13 mouse cellular contexts compared by ENCODE assay signal in genomic region chr4:123298980-123299670, GRCm38 (mm10). TPM values are rescaled to one million over a fixed set of nuclear protein-coding genes. Genes with fewer than 3 reads are reported as not detected.
DNase-seq lines count a peak whose midpoint lies in the region.
"Had no signal": no experiment of that assay in that cellular context is flagged by ENCODE, and none has a peak within 500 bp of the region (broad histone marks: within the 10 kb centered on the region; RNA-seq: fewer than 3 reads in every experiment).

No protein-coding gene starts in this region.

- H3K9me3 ChIP-seq in limb, embryonic 10.5 days (replicated peaks) = no peaks in the 10 kb centered on the region
- H3K9me3 ChIP-seq: lung, embryonic 15.5 days; midbrain, embryonic 15.5 days had no signal

- no peaks in the 10 kb centered on the region for H3K27me3 ChIP-seq in limb, embryonic 10.5 days (ENCODE audit: low read depth, poor library complexity, severe bottlenecking)
- H3K27me3 ChIP-seq: lung, embryonic 15.5 days; midbrain, embryonic 15.5 days had no signal

- H3K27ac ChIP-seq in limb, embryonic 10.5 days = no peak overlapping the region
- H3K27ac ChIP-seq: lung, embryonic 15.5 days; midbrain, embryonic 15.5 days had no signal

- H3K4me3 ChIP-seq in limb, embryonic 10.5 days = no peak overlapping the region
- H3K4me3 ChIP-seq: lung, embryonic 15.5 days; midbrain, embryonic 15.5 days had no signal

- H3K4me1 ChIP-seq in limb, embryonic 10.5 days = no peaks in the 10 kb centered on the region
- H3K4me1 ChIP-seq: lung, embryonic 15.5 days; midbrain, embryonic 15.5 days had no signal

- WGBS in limb, embryonic 10.5 days = 98% methylated on average over 11 of the region's 11 CpGs

- peaks cover 99% of the 10 kb centered on the region for H3K36me3 ChIP-seq in limb, embryonic 10.5 days

- DNase-seq in adrenal gland, adult 2 months = peak; percentile 63
- no peak for DNase-seq in adrenal gland, adult 18-20 months (ENCODE audit: low spot score in 2 of 2)
- peak; percentile 72 to 77 for DNase-seq in kidney, adult 8-10 months
- no peak for DNase-seq in kidney, postnatal 4 days
- DNase-seq in cerebellum, adult 9-10 months = peak; percentile 64
- DNase-seq in kidney, adult 9 months = peak; percentile 73
- DNase-seq in limb, embryonic 10.5 days (ENCODE audit: low spot score) = no peak
- no peak for DNase-seq in left cerebral cortex, adult 8-10 months (ENCODE audit: low spot score in 2 of 2)

RNA-seq across cellular contexts. Expression of gene Oxct2a, which starts 24.3 kb away (rescaled TPM):
- total RNA-seq in adrenal gland, adult 2 months (2021) = not detected
- not detected in 2 replicates for polyA plus RNA-seq in adrenal gland, adult 2 months (2012; rRNA removed)
- not detected for total RNA-seq in adrenal gland, adult 18-20 months (2021)
- not detected in 2 replicates for polyA plus RNA-seq in limb, embryonic 10.5 days (2016; fragmentation: Nextera tagmentation; extraction: Ambion mirVana)
- total RNA-seq in left cerebral cortex, adult 8-10 months (2022) = under 1 TPM in 2 of 4 experiments, not detected in 2; 0.20 to 0.26 TPM
- total RNA-seq: left cerebral cortex, postnatal 10 days; MEL had no signal
- polyA plus RNA-seq: intestine, embryonic 14.5 days; lung, embryonic 15.5 days had no signal

RNA-seq across cellular contexts. Expression of gene Pabpc4, which starts 37.0 kb away (rescaled TPM):
- 100 to 1,000 TPM in 1 of 2 experiments, 10 to 100 TPM in 1; 98.9 to 110 TPM for total RNA-seq in adrenal gland, adult 2 months (2021)
- polyA plus RNA-seq in adrenal gland, adult 2 months (2012; rRNA removed) = 270 and 277 TPM in 2 replicates
- 10 to 100 TPM; 93.9 to 99.8 TPM for total RNA-seq in adrenal gland, adult 18-20 months (2021)
- 54.1 and 64.4 TPM in 2 replicates for polyA plus RNA-seq in limb, embryonic 10.5 days (2016; fragmentation: Nextera tagmentation; extraction: Ambion mirVana)
- total RNA-seq in left cerebral cortex, adult 8-10 months (2022) = 10 to 100 TPM; 40.2 to 43.2 (median 42.4) TPM

RNA-seq across cellular contexts. Expression of gene Bmp8a, which starts 43.9 kb away (rescaled TPM):
- total RNA-seq in adrenal gland, adult 2 months (2021) = under 1 TPM in 1 of 2 experiments, not detected in 1; 0.21 TPM
- 0.17 and 0.18 TPM in 2 replicates for polyA plus RNA-seq in adrenal gland, adult 2 months (2012; rRNA removed)
- total RNA-seq in adrenal gland, adult 18-20 months (2021) = not detected
- polyA plus RNA-seq in limb, embryonic 10.5 days (2016; fragmentation: Nextera tagmentation; extraction: Ambion mirVana) = 0.19 and 0.24 TPM in 2 replicates
- total RNA-seq in left cerebral cortex, adult 8-10 months (2022) = not detected
- polyA plus RNA-seq: midbrain, embryonic 15.5 days had no signal

Comparison
In these comparisons a context has a peak if more than half of its experiments do, and no peak if none do; other contexts are left out.
1. DNase-seq: peak in adrenal gland, adult 2 months (single experiment), kidney, adult 8-10 months (2 of 2), cerebellum, adult 9-10 months (single experiment) and kidney, adult 9 months (single experiment); none in adrenal gland, adult 18-20 months (0 of 2), kidney, postnatal 4 days (0 of 2), limb, embryonic 10.5 days (single experiment) and left cerebral cortex, adult 8-10 months (0 of 2).